Mouse (Mus musculus) lung, postnatal 36 days (tissue): Measurements from ENCODE around the gene Obsl1.
A peak's percentile ranks its signal among the peaks of the same experiment; 100 is the strongest.

Experiments
- DNase-seq: peaks from one replicate; pipeline ENCODE4 v3.0.0; 2022; ENCODE audit warnings: mixed read lengths

Gene Obsl1

GRCm38 (mm10) chr1:75517984-75518383 is 11.7 kb upstream of the Obsl1 start:
- DNase-seq = no peak

GRCm38 (mm10) chr1:75516703-75517380 is 10.6 kb upstream of the Obsl1 start:
- no peak for DNase-seq

- no peak for DNase-seq
Measured at GRCm38 (mm10) chr1:75512550-75512949, 6.3 kb upstream of the Obsl1 start.

GRCm38 (mm10) chr1:75511437-75512210 is 5.4 kb upstream of the Obsl1 start:
- no peak for DNase-seq

- DNase-seq = no peak
Measured at GRCm38 (mm10) chr1:75510154-75510553, 3.9 kb upstream of the Obsl1 start.

- no peak for DNase-seq
Measured at GRCm38 (mm10) chr1:75509586-75509985, 3.3 kb upstream of the Obsl1 start.

- DNase-seq = no peak
Measured at GRCm38 (mm10) chr1:75507006-75507405, 754 bp upstream of the Obsl1 start, which contains the start of gene Inha. Gene Inha (plus strand): TSS chr1:75507077.

- peak; percentile 61 for DNase-seq
Measured at GRCm38 (mm10) chr1:75505159-75505955, 895 bp downstream of the Obsl1 start.

- DNase-seq = no peak
Measured at GRCm38 (mm10) chr1:75504256-75505045, 1.8 kb downstream of the Obsl1 start.

- DNase-seq = no peak
Measured at GRCm38 (mm10) chr1:75503651-75503980, 2.6 kb downstream of the Obsl1 start.

- no peak for DNase-seq
Measured at GRCm38 (mm10) chr1:75502945-75503650, 3.2 kb downstream of the Obsl1 start.

GRCm38 (mm10) chr1:75501905-75502304 is 4.3 kb downstream of the Obsl1 start:
- DNase-seq = no peak

GRCm38 (mm10) chr1:75499441-75499840 is 6.8 kb downstream of the Obsl1 start:
- no peak for DNase-seq

GRCm38 (mm10) chr1:75498897-75499296 is 7.4 kb downstream of the Obsl1 start:
- DNase-seq = no peak

GRCm38 (mm10) chr1:75494878-75495548 is 11.2 kb downstream of the Obsl1 start:
- DNase-seq = peak; percentile 52

GRCm38 (mm10) chr1:75492579-75493170 is 13.6 kb downstream of the Obsl1 start:
- DNase-seq = no peak

- DNase-seq = no peak
Measured at GRCm38 (mm10) chr1:75490785-75491551, 15.3 kb downstream of the Obsl1 start.

- DNase-seq = peak; percentile 91
Measured at GRCm38 (mm10) chr1:75487405-75488161, 18.7 kb downstream of the Obsl1 start.

GRCm38 (mm10) chr1:75487040-75487404 is 19.2 kb downstream of the Obsl1 start:
- no peak for DNase-seq

GRCm38 (mm10) chr1:75486561-75486960 is 19.7 kb downstream of the Obsl1 start:
- DNase-seq = no peak
